Mouse (Mus musculus): ENCODE measurements at regions not wholly inside any gene's neighbourhood (a gene's known extent, or its start where the extent isn't known, plus 50 kb on each side); places are given as distances from the start of the nearest gene placed in this dataset.

- no peak overlapping the region for H3K4me3 ChIP-seq (replicated peaks; ENCODE audit: low read length)
- H3K27me3 ChIP-seq (replicated peaks; ENCODE audit: control insufficient read depth, insufficient read depth, low read length): no peaks in the 10 kb centered on the region
- H3K9me3 ChIP-seq (ENCODE audit: control insufficient read depth, low read length): no peaks in the 10 kb centered on the region
- no peak for ATAC-seq
- H3K27ac ChIP-seq (ENCODE audit: low read length): no peak overlapping the region
- 98% methylated on average over 20 of the region's 20 CpGs for WGBS
- no peak overlapping the region for H3K4me2 ChIP-seq (ENCODE audit: low read length)
- peaks cover 6% of the 10 kb centered on the region; the same call in 1 of the 2 replicates for H3K4me1 ChIP-seq (replicated peaks; ENCODE audit: control insufficient read depth, insufficient read depth, low read length)
- H3K36me3 ChIP-seq (ENCODE audit: control insufficient read depth, insufficient read depth): no peaks in the 10 kb centered on the region
- no peak overlapping the region for H3K9ac ChIP-seq (replicated peaks; ENCODE audit: low read depth, low read length)
Measured at GRCm38 (mm10) chr1:63365126-63365525, 80.6 kb upstream of the Adam23 start.

GRCm38 (mm10) chr1:63367697-63368376 is 77.9 kb upstream of the Adam23 start:
- Histone ChIP-seq H3K4me3 (replicated peaks; ENCODE audit: low read length) (no peak overlapping the region), H3K27ac (ENCODE audit: low read length) (peak overlapping the region; percentile 66), H3K27me3 (replicated peaks; ENCODE audit: control insufficient read depth, insufficient read depth, low read length) (no peaks in the 10 kb centered on the region), H3K9ac (replicated peaks; ENCODE audit: low read depth, low read length) (no peak overlapping the region), H3K4me1 (replicated peaks; ENCODE audit: control insufficient read depth, insufficient read depth, low read length) (peaks cover 6% of the 10 kb centered on the region; the same call in 1 of the 2 replicates), H3K4me2 (ENCODE audit: low read length) (no peak overlapping the region), H3K36me3 (ENCODE audit: control insufficient read depth, insufficient read depth) (no peaks in the 10 kb centered on the region), H3K9me3 (ENCODE audit: control insufficient read depth, low read length) (no peaks in the 10 kb centered on the region)
- WGBS: 17% methylated on average over 5 of the region's 5 CpGs
- ATAC-seq: peak; percentile 97

- H3K9ac ChIP-seq (replicated peaks; ENCODE audit: low read depth, low read length): no peak overlapping the region
- no peaks in the 10 kb centered on the region for H3K9me3 ChIP-seq (ENCODE audit: control insufficient read depth, low read length)
- no peak overlapping the region for H3K4me2 ChIP-seq (ENCODE audit: low read length)
- no peaks in the 10 kb centered on the region for H3K27me3 ChIP-seq (replicated peaks; ENCODE audit: control insufficient read depth, insufficient read depth, low read length)
- no peak overlapping the region for H3K27ac ChIP-seq (ENCODE audit: low read length)
- 65% methylated on average over 3 of the region's 3 CpGs for WGBS
- peaks cover 6% of the 10 kb centered on the region; the same call in 1 of the 2 replicates for H3K4me1 ChIP-seq (replicated peaks; ENCODE audit: control insufficient read depth, insufficient read depth, low read length)
- H3K36me3 ChIP-seq (ENCODE audit: control insufficient read depth, insufficient read depth): no peaks in the 10 kb centered on the region
- ATAC-seq: no peak
- no peak overlapping the region for H3K4me3 ChIP-seq (replicated peaks; ENCODE audit: low read length)
Measured at GRCm38 (mm10) chr1:63368921-63369320, 76.8 kb upstream of the Adam23 start.

GRCm38 (mm10) chr1:63369561-63369960 is 76.1 kb upstream of the Adam23 start:
- ATAC-seq: no peak
- no peak overlapping the region for H3K4me2 ChIP-seq (ENCODE audit: low read length)
- no peak overlapping the region for H3K27ac ChIP-seq (ENCODE audit: low read length)
- H3K27me3 ChIP-seq (replicated peaks; ENCODE audit: control insufficient read depth, insufficient read depth, low read length): no peaks in the 10 kb centered on the region
- peaks cover 6% of the 10 kb centered on the region; the same call in 1 of the 2 replicates for H3K4me1 ChIP-seq (replicated peaks; ENCODE audit: control insufficient read depth, insufficient read depth, low read length)
- H3K36me3 ChIP-seq (ENCODE audit: control insufficient read depth, insufficient read depth): no peaks in the 10 kb centered on the region
- H3K4me3 ChIP-seq (replicated peaks; ENCODE audit: low read length): no peak overlapping the region
- no peaks in the 10 kb centered on the region for H3K9me3 ChIP-seq (ENCODE audit: control insufficient read depth, low read length)
- no peak overlapping the region for H3K9ac ChIP-seq (replicated peaks; ENCODE audit: low read depth, low read length)

- 79% methylated on average over 3 of the region's 3 CpGs for WGBS
- no peak overlapping the region for H3K4me2 ChIP-seq (ENCODE audit: low read length)
- no peaks in the 10 kb centered on the region for H3K4me1 ChIP-seq (replicated peaks; ENCODE audit: control insufficient read depth, insufficient read depth, low read length)
- H3K9ac ChIP-seq (replicated peaks; ENCODE audit: low read depth, low read length): no peak overlapping the region
- no peaks in the 10 kb centered on the region for H3K9me3 ChIP-seq (ENCODE audit: control insufficient read depth, low read length)
- H3K4me3 ChIP-seq (replicated peaks; ENCODE audit: low read length): no peak overlapping the region
- H3K36me3 ChIP-seq (ENCODE audit: control insufficient read depth, insufficient read depth): no peaks in the 10 kb centered on the region
- no peak overlapping the region for H3K27ac ChIP-seq (ENCODE audit: low read length)
- no peak for ATAC-seq
- H3K27me3 ChIP-seq (replicated peaks; ENCODE audit: control insufficient read depth, insufficient read depth, low read length): no peaks in the 10 kb centered on the region
Measured at GRCm38 (mm10) chr1:63383110-63383509, 62.6 kb upstream of the Adam23 start.

GRCm38 (mm10) chr1:63385116-63385515 is 60.6 kb upstream of the Adam23 start:
- Histone ChIP-seq H3K27ac (ENCODE audit: low read length) (no peak overlapping the region), H3K9ac (replicated peaks; ENCODE audit: low read depth, low read length) (no peak overlapping the region), H3K4me2 (ENCODE audit: low read length) (no peak overlapping the region), H3K27me3 (replicated peaks; ENCODE audit: control insufficient read depth, insufficient read depth, low read length) (no peaks in the 10 kb centered on the region), H3K9me3 (ENCODE audit: control insufficient read depth, low read length) (no peaks in the 10 kb centered on the region), H3K36me3 (ENCODE audit: control insufficient read depth, insufficient read depth) (no peaks in the 10 kb centered on the region), H3K4me3 (replicated peaks; ENCODE audit: low read length) (no peak overlapping the region), H3K4me1 (replicated peaks; ENCODE audit: control insufficient read depth, insufficient read depth, low read length) (0 out of 2 replicates have a peak, but pooled peaks cover 4% of the 10 kb centered on the region)
- ATAC-seq: no peak
- 75% methylated on average over 2 of the region's 2 CpGs for WGBS

GRCm38 (mm10) chr1:63395427-63395826 is 50.3 kb upstream of the Adam23 start:
- Histone ChIP-seq H3K36me3 (ENCODE audit: control insufficient read depth, insufficient read depth) (no peaks in the 10 kb centered on the region), H3K9ac (replicated peaks; ENCODE audit: low read depth, low read length) (no peak overlapping the region), H3K27me3 (replicated peaks; ENCODE audit: control insufficient read depth, insufficient read depth, low read length) (no peaks in the 10 kb centered on the region), H3K4me3 (replicated peaks; ENCODE audit: low read length) (no peak overlapping the region), H3K4me2 (ENCODE audit: low read length) (no peak overlapping the region), H3K4me1 (replicated peaks; ENCODE audit: control insufficient read depth, insufficient read depth, low read length) (no peaks in the 10 kb centered on the region), H3K9me3 (ENCODE audit: control insufficient read depth, low read length) (no peaks in the 10 kb centered on the region), H3K27ac (ENCODE audit: low read length) (no peak overlapping the region)
- no peak for ATAC-seq
- 77% methylated on average over 3 of the region's 3 CpGs for WGBS
